Mouse (Mus musculus): Measurements from ENCODE around the gene Tmem88b. TPM values are rescaled to one million over a fixed set of nuclear protein-coding genes. Genes with fewer than 3 reads are reported as not detected.

Tmem88b gene
- total and polyA plus RNA-seq, 3 experiments, result 0.19 to 0.32 TPM; not detected in 1

GRCm38 (mm10) chr4:155788300-155788699 lies 2.6 kb upstream of the Tmem88b start (continued):
- no peak for TF ChIP-seq MYB (IDR thresholded peaks at IDR 0.05; ENCODE audit: low read depth, low read length)
- peak; percentile 93 to 96 for TF ChIP-seq EP300 (IDR thresholded peaks at IDR 0.05; ENCODE audit: low read depth in 1 of 2, low read length in 2 of 2)

- peaks cover 14 to 23% of the 10 kb centered on the region in 2 experiments for H3K4me1 ChIP-seq (ENCODE audit: control insufficient read depth in 1 of 2, insufficient read depth in 2 of 2, low read length in 2 of 2)
- TF ChIP-seq POLR2AphosphoS5 (IDR thresholded peaks at IDR 0.05; ENCODE audit: borderline replicate concordance, low read depth, low read length), result no peak
- no peak for TF ChIP-seq RAD21 (IDR thresholded peaks at IDR 0.05; ENCODE audit: low read depth, low read length)
- TF ChIP-seq JUND (IDR thresholded peaks at IDR 0.05; ENCODE audit: low read depth, low read length), result no peak
- no peak for TF ChIP-seq ZC3H11A (IDR thresholded peaks at IDR 0.05; ENCODE audit: low read depth, low read length)
- no peak for TF ChIP-seq ETS1 (IDR thresholded peaks at IDR 0.05; ENCODE audit: low read depth, low read length)
- no peak for TF ChIP-seq POLR2A (IDR thresholded peaks at IDR 0.05; ENCODE audit: control insufficient read depth in 1 of 2, insufficient read depth in 1 of 2, low read depth in 1 of 2, low read length in 2 of 2, poor library complexity in 1 of 2)
- TF ChIP-seq CTCF (IDR thresholded peaks at IDR 0.05 in 2 of 3, conservative IDR thresholded peaks at IDR 0.05 in 1 of 3; ENCODE audit: control insufficient read depth in 1 of 3, insufficient read depth in 1 of 3, low read depth in 2 of 3, low read length in 3 of 3, poor library complexity in 1 of 3, severe bottlenecking in 1 of 3), result no peak
- no peak for TF ChIP-seq NELFE (IDR thresholded peaks at IDR 0.05; ENCODE audit: low read depth, low read length)
- no peak for TF ChIP-seq MAX (IDR thresholded peaks at IDR 0.05; ENCODE audit: low read length)
- peak overlapping the region; percentile 1 to 24; a peak in 3 of 4 replicates for H3K4me3 ChIP-seq (ENCODE audit: control insufficient read depth in 1 of 2, insufficient read depth in 1 of 2, low read depth in 2 of 2, low read length in 2 of 2)
- peak; percentile 48 for DNase-seq (ENCODE audit: low read depth, low spot score)
- peak overlapping the region; percentile 29 for H3K27ac ChIP-seq (ENCODE audit: control insufficient read depth, low read depth, low read length)
- H3K9me3 ChIP-seq (replicated peaks; ENCODE audit: insufficient read depth, low read length), result no peaks in the 10 kb centered on the region
- no peaks in the 10 kb centered on the region for H3K27me3 ChIP-seq (ENCODE audit: control insufficient read depth in 1 of 2, insufficient read depth in 2 of 2, low read length in 2 of 2)
- no peaks in the 10 kb centered on the region; the same call in 1 of the 2 replicates for H3K79me2 ChIP-seq (ENCODE audit: control insufficient read depth, insufficient read depth, low read length, poor library complexity)
- peak overlapping the region; percentile 41 for H3K9ac ChIP-seq (ENCODE audit: control insufficient read depth, low read depth, low read length, poor library complexity, severe bottlenecking)
- peaks cover 0 to 19% of the 10 kb centered on the region in 2 experiments; a peak in 2 of 4 replicates for H3K36me3 ChIP-seq (ENCODE audit: control insufficient read depth in 1 of 2, insufficient read depth in 2 of 2, low read length in 2 of 2)
Measured at GRCm38 (mm10) chr4:155785246-155785645, 428 bp downstream of the Tmem88b start.

GRCm38 (mm10) chr4:155784081-155784701 lies 1.5 kb downstream of the Tmem88b start:
- Histone ChIP-seq H3K9me3 (replicated peaks; ENCODE audit: insufficient read depth, low read length) (no peaks in the 10 kb centered on the region), H3K4me1 (ENCODE audit: control insufficient read depth in 1 of 2, insufficient read depth in 2 of 2, low read length in 2 of 2) (peaks cover 14 to 23% of the 10 kb centered on the region in 2 experiments), H3K27ac (ENCODE audit: control insufficient read depth, low read depth, low read length) (no peak overlapping the region), H3K36me3 (ENCODE audit: control insufficient read depth in 1 of 2, insufficient read depth in 2 of 2, low read length in 2 of 2) (peaks cover 0 to 19% of the 10 kb centered on the region in 2 experiments; a peak in 2 of 4 replicates), H3K4me3 (ENCODE audit: control insufficient read depth in 1 of 2, insufficient read depth in 1 of 2, low read depth in 2 of 2, low read length in 2 of 2) (peak overlapping the region; percentile 73 to 90), H3K27me3 (ENCODE audit: control insufficient read depth in 1 of 2, insufficient read depth in 2 of 2, low read length in 2 of 2) (no peaks in the 10 kb centered on the region), H3K79me2 (ENCODE audit: control insufficient read depth, insufficient read depth, low read length, poor library complexity) (no peaks in the 10 kb centered on the region; the same call in 1 of the 2 replicates), H3K9ac (ENCODE audit: control insufficient read depth, low read depth, low read length, poor library complexity, severe bottlenecking) (peak overlapping the region; percentile 83)
- peak; percentile 85 for DNase-seq (ENCODE audit: low read depth, low spot score)
- no peak for TF ChIP-seq ELF1 (IDR thresholded peaks at IDR 0.05; ENCODE audit: low read depth, low read length)
- no peak; the same call in 1 of the 2 replicates for TF ChIP-seq MAZ (IDR thresholded peaks at IDR 0.05; ENCODE audit: low read depth, low read length)
- TF ChIP-seq UBTF (IDR thresholded peaks at IDR 0.05; ENCODE audit: borderline replicate concordance, insufficient read depth, low read depth, low read length), result no peak
- TF ChIP-seq KAT2A (conservative IDR thresholded peaks at IDR 0.05; ENCODE audit: low read depth, low read length), result no peak
- TF ChIP-seq GABPA (IDR thresholded peaks at IDR 0.05; ENCODE audit: low read depth, low read length), result no peak
- TF ChIP-seq SIN3A (IDR thresholded peaks at IDR 0.05; ENCODE audit: low read length), result peak; percentile 52
- TF ChIP-seq ZNF384 (IDR thresholded peaks at IDR 0.05; ENCODE audit: low read depth, low read length), result no peak
- no peak for TF ChIP-seq ETS1 (IDR thresholded peaks at IDR 0.05; ENCODE audit: low read depth, low read length)
- TF ChIP-seq USF2 (IDR thresholded peaks at IDR 0.05; ENCODE audit: borderline replicate concordance in 1 of 2, insufficient read depth in 1 of 2, low read depth in 1 of 2, low read length in 2 of 2), result no peak
- no peak for TF ChIP-seq CHD2 (IDR thresholded peaks at IDR 0.05; ENCODE audit: low read length)
- TF ChIP-seq MEF2A (IDR thresholded peaks at IDR 0.05; ENCODE audit: extremely low read depth, insufficient replicate concordance, low read depth, low read length, poor library complexity, severe bottlenecking), result no peak
- TF ChIP-seq ZC3H11A (IDR thresholded peaks at IDR 0.05; ENCODE audit: low read depth, low read length), result peak; percentile 49
- peak; percentile 33; the same call in 1 of the 2 replicates for TF ChIP-seq NELFE (IDR thresholded peaks at IDR 0.05; ENCODE audit: low read depth, low read length)
- peak; percentile 41; the same call in 1 of the 2 replicates for TF ChIP-seq MAX (IDR thresholded peaks at IDR 0.05; ENCODE audit: low read length)
- peak; percentile 32; the same call in 1 of the 2 replicates for TF ChIP-seq NRF1 (IDR thresholded peaks at IDR 0.05; ENCODE audit: insufficient read depth, low read depth, low read length, poor library complexity, severe bottlenecking)
- peak; percentile 60 for TF ChIP-seq SMC3 (IDR thresholded peaks at IDR 0.05; ENCODE audit: low read depth, low read length)
- peak; percentile 18 for TF ChIP-seq HCFC1 (IDR thresholded peaks at IDR 0.05; ENCODE audit: low read depth, low read length)
- TF ChIP-seq RCOR1 (IDR thresholded peaks at IDR 0.05; ENCODE audit: low read depth, low read length), result no peak
- TF ChIP-seq TBP (IDR thresholded peaks at IDR 0.05; ENCODE audit: low read depth, low read length), result no peak
- no peak for TF ChIP-seq ZMIZ1 (IDR thresholded peaks at IDR 0.05; ENCODE audit: low read depth, low read length)
